Mouse (Mus musculus) v-Abl transformed pro-B cells (cell line): ENCODE data around the gene Atg14.

Source experiments
- in situ Hi-C, 2 experiments: fragments of 400-800 bp; cut with MboI; formaldehyde crosslinking; loops; one replicate each; pipeline ENCODE4 v1.15.1; 2025; ENCODE audit not compliant: unreplicated experiment in 2 of 2

Atg14 gene

GRCm38 (mm10) chr14:47551668-47552067 lies 18.8 kb downstream of the Atg14 start:
- in situ Hi-C loops: no loop called here

DNA sequence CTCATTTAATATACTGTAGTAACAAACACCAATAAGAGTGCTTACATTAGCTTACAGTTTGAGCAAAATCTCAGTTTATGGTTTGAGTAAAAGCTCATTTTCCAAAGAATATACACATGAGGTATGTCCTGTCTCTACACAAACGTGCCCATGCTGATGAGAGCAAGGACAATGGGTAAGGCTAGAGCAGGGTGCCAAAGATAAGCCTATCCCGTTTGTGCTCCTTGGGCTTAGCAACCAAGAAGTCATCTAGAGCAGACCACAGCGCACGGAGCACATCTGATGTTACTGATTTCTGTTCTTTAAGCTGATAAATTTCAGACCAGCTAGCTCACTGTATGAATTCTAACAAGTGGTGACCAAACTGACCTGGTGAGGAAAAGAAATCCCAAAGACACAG lies 25.6 kb downstream of the Atg14 start:
- in situ Hi-C loops: loop anchor here in 1 of 2 experiments (25.0 kb wide), 1 partner anchor 208 kb away; no protein-coding TSS in a partner anchor

GRCm38 (mm10) chr14:47544286-47544685 lies 26.2 kb downstream of the Atg14 start:
- in situ Hi-C loops: loop anchor here in 1 of 2 experiments (25.0 kb wide), 1 partner anchor 207 kb away; no protein-coding TSS in a partner anchor

DNA sequence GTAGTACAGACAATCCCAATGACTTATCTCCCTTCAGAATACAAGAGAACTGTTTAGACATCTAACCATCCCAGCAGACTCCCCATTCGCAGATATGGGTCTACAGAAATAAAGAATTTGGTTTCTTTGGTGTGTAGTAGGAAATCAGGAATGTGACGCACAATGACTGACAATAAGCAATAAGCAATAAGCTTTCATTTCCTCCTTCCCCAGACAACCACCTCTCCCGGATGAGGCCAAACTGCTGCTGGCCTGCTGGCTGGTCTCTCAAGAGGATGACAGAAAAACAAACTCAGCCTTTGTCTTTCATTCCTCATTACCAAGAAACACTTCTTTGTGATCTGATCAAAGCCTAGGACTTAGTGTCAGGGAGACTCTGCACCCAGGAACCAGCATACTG lies 28.2 kb downstream of the Atg14 start:
- in situ Hi-C loops: loop anchor here in 1 of 2 experiments (25.0 kb wide), 1 partner anchor 205 kb away; no protein-coding TSS in a partner anchor

DNA sequence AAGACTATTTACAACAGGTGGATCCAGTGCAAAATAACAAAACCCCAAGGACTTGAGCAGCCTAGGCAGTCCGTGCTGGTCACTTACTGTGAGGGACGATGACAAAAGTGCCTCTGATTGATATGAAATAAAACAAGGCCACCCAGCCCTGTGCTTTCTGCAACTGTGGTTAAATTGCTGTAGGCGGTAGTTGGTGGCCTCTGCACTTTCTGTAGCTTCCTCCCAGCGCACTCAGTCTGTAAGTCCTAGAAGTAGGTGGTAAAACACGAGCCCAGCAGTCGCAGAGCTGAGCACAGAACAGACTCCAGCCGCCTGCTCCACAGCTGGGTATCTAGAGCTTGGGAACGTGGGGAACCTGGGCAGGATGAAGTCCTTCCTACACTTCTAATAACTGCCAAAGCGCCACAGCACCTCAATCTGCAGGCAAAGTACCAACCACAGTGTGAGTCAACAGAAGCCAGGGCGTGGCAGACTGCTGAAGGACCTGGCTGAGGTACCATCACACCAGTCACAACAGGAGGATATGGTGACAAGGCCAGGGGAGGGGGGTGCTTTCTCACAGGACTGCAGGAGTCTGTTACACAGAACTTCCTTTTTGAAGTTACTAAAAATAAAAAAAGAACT lies 29.0 kb downstream of the Atg14 start:
- in situ Hi-C loops: loop anchor here in 1 of 2 experiments (25.0 kb wide), 1 partner anchor 204 kb away; no protein-coding TSS in a partner anchor

DNA sequence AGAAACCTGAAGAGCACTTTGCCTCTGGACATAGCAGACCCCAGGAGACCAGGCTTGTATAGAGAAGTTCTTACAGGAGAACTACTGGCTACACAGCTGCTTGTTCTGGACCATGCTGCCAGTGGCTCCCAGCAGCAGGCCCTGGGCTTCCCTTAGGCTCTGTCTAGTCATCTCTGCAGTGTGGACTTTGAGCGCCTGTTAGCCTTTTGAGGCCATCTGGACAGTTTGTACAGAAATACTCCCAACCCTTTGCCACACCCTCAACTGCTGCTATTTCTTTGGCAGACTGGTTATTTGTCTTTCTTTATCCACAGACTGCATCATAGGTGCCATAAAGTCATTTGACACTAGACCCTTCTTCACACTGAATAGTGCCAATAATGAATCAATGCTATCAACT lies 35.4 kb downstream of the Atg14 start:
- in situ Hi-C loops: loop anchor here in 1 of 2 experiments (25.0 kb wide), 1 partner anchor 198 kb away; no protein-coding TSS in a partner anchor

GRCm38 (mm10) chr14:47534176-47534525 lies 36.3 kb downstream of the Atg14 start:
- in situ Hi-C loops: loop anchor here in 1 of 2 experiments (25.0 kb wide), 1 partner anchor 197 kb away; no protein-coding TSS in a partner anchor

- in situ Hi-C loops: loop anchor here in 1 of 2 experiments (25.0 kb wide), 1 partner anchor 196 kb away; no protein-coding TSS in a partner anchor
These were observed 36.9 kb downstream of the Atg14 start for GRCm38 (mm10) chr14:47533365-47534175.

- in situ Hi-C loops: loop anchor here in 1 of 2 experiments (25.0 kb wide), 1 partner anchor 195 kb away; no protein-coding TSS in a partner anchor
These were observed 38.0 kb downstream of the Atg14 start for GRCm38 (mm10) chr14:47532496-47532895.

- in situ Hi-C loops: loop anchor here (10.0 to 25.0 kb wide), 2 partner anchors 192 to 195 kb away; no protein-coding TSS in a partner anchor
These were observed 40.9 kb downstream of the Atg14 start for GRCm38 (mm10) chr14:47529592-47529991.

- in situ Hi-C loops: loop anchor here (10.0 to 25.0 kb wide), 2 partner anchors 192 to 194 kb away; no protein-coding TSS in a partner anchor
These were observed 41.4 kb downstream of the Atg14 start for GRCm38 (mm10) chr14:47529019-47529418.

- in situ Hi-C loops: loop anchor here (10.0 to 25.0 kb wide), 2 partner anchors 191 to 193 kb away; no protein-coding TSS in a partner anchor
These were observed 42.2 kb downstream of the Atg14 start for GRCm38 (mm10) chr14:47528293-47528692.

- in situ Hi-C loops: loop anchor here (10.0 to 25.0 kb wide), 2 partner anchors 191 to 193 kb away; no protein-coding TSS in a partner anchor
These were observed 42.6 kb downstream of the Atg14 start for GRCm38 (mm10) chr14:47527833-47528232.

DNA sequence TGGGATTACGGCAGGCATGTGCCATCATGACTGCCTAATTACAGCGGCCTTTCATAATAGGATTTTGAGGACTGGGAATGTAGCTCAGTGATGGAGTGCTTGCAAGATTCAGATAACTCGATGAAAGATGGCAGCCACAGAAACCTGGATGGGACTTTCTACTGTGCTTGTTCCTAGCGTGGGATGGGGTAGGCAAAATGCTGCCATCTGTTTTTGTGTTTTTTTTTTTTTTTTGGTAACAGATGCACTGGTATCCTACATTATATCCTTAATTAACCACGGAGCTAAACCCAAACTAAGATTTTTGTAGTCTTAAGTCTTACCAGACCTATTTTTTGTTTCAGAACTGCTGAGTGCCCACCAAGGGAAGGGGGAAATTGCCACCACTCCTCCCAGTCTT lies 44.6 kb downstream of the Atg14 start:
- in situ Hi-C loops: loop anchor here (10.0 to 25.0 kb wide), 2 partner anchors 189 to 191 kb away; no protein-coding TSS in a partner anchor

GRCm38 (mm10) chr14:47525374-47525773 lies 45.1 kb downstream of the Atg14 start:
- in situ Hi-C loops: loop anchor here (10.0 to 25.0 kb wide), 2 partner anchors 188 to 191 kb away; no protein-coding TSS in a partner anchor

DNA sequence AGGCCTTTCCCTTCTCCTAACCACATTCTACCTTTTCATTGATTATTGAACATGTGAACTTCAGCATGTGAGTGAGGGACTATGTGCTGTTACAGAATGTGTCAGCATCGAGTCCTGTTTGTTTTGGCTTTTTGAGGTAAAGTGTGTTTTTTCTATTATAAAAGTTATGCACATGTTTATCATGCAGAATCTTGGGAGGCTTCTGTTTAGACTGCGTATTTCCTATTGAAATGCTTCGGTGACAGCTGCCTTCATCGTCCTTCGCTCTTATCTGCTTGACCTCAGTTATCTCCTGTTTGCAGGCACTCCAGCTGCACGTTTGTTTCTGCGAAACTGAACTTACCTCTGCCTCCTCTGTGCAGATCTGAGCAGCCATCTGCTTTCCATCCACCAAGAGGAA lies 48.1 kb downstream of the Atg14 start:
- in situ Hi-C loops: loop anchor here in 1 of 2 experiments (10.0 kb wide), 1 partner anchor 188 kb away; no protein-coding TSS in a partner anchor

DNA sequence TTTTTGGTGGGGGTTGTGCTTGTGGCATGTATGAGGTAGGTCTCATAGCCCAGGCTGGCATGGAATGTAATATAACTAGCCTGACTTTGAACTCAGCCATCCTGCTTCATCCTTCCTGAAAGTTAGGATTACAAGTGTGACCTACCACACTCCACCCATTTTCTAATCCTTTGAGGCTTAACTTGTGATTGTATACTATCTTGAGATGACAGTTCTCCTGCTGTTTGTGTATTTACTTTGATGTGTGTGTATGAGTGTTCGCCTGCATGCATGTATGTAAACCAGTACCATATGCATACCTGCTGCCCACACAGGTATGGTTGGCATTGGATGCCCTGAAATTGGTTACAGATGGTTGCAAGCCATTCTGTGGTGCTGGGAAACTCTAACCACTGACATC lies 48.8 kb downstream of the Atg14 start:
- in situ Hi-C loops: loop anchor here in 1 of 2 experiments (10.0 kb wide), 1 partner anchor 187 kb away; no protein-coding TSS in a partner anchor

DNA sequence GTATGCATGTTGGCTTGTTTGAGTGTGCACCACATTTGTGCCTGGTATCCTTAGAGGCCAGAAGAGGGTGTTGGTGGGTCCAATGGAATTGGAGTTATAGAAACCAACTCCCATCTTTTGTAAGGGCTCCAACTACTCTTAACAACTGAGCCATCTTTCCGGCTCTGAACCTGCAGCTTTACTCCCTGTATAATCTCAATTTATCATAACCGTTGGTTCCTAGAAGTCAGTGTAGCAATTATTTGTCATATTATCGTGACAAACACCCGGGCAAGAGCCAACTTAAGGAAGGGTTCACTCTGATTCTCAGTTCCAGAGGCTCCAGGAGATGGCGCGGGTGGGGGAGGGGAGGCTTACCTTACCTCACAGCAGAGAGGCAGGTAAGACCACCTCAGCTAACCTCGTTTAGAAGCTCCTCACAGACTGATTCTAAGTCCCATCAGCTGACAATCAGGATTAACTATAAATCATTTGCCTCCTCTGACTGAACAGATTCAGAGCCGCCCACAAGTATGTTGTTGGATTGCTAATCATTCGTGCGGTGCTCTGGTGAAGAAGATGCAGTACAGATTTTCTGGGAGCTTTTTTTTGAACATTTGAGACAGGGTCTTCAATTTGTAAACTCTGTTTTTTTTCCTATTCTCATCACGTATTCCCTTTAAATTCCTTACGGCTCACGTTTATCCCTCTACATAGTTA lies 49.5 kb downstream of the Atg14 start:
- in situ Hi-C loops: loop anchor here in 1 of 2 experiments (10.0 kb wide), 1 partner anchor 186 kb away; no protein-coding TSS in a partner anchor

DNA sequence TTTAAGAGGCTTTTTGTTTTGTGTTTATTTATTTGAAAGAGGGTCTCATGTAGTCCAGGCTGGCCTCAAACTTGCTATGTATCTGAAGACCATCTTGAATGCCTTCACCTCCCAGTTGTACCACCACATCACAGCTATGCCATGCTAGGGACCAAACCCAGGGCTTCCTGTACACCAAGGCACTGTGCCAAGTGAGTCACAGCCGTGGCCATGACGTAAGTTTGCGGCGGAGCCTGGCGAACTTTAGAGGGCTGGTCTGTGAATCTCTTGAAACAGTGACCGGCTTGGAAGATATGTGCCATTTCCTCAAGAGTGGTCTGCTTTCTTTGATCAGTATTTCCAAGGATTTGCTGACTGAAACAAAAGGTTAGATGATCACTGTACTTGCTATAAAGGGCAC lies 51.8 kb downstream of the Atg14 start:
- in situ Hi-C loops: no loop called here

DNA sequence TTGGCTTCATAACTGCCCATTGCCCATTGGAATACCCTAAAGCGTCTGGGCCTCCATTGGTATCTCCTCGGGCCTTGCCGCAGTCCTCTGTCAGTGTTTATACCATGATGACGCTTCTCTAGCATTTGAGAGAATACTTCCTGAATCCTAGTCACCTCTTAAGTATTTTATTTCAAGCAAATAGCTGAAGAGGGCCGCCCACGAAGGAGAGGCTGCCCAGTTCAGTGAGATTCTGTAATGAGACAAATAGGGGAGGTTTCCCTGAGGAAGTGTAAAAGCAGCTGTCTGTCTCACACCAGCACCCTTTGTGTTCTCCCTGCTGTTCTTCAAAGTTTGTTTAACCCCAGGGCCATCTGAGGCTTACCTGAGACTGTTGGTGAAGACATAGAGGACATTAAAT lies 53.7 kb downstream of the Atg14 start:
- in situ Hi-C loops: no loop called here
